Mouse (Mus musculus) large intestine, adult 2 months (tissue): ENCODE data around the gene Slc22a4. TPM values are rescaled to one million over a fixed set of nuclear protein-coding genes. Genes with fewer than 3 reads are reported as not detected.

Experiments
- DNase-seq: peaks from one replicate; pipeline ENCODE4 v3.0.0-alpha.2; 2012; ENCODE audit warnings: low read depth, low spot score
- WGBS: fragments of 180-500 bp; shearing (Covaris S2); methylation state at CpG from one replicate; pipeline ENCODE4 v1.1.7; 2018; 5-methylcytosine and 5-hydroxymethylcytosine counted together
- polyA plus RNA-seq: library from polyadenylated mRNA; depleted of rRNA; stranded (reverse); fragments of >200 nt; gene quantifications from 2 replicates; pipeline ENCODE4 v1.2.3, GENCODE M21; 2012; rRNA removed

The Slc22a4 gene
- 8.6 and 20.6 TPM in 2 replicates for polyA plus RNA-seq

DNA sequence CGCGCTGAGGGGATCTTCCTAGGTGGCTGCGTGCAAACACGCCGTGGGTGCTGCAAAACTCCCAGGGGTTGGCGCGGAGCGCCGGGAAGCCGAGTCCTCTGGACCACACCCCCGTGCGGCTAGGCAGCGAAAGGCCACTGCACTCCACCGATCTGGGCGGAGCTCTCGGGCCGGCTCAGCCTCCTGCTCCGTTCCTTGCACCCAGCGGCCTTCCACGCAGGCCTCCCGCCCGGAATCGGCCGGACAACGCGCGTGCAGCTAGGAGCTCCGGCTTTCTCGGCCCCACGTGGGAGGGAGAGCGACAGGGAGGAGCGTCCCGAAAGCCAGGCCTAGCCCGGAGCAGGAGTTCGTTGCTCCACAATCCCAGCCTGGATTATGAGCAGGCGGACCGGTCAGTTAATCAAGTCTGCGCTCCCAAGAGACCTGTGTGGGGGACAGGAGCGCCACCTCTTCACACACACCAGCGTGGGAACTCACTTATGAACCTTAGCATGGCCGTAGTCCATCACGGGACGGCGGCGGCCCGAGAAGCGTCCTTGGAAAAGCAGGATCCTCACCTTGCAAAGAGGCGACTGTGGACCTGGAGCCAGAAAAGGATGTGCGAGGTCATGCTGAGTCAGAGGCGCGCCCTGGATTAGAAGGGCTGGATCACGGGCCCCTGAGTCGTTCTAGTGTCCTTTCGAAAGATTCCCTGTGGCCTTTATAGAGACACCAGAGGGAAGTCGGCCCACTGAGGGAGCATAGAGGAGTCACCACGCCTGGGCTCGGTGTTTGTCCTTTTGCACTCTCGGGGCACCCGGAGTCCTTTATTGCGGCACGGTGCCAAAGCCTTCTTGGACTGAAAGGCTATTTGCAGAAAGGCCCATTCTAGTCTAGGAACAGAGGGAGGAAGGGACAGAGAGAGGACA, at the start of gene Slc22a4:
Gene Slc22a4 (minus strand): TSS at position 47 of the 908 bp plus-strand sequence.
- WGBS: 2% methylated on average over 61 of the region's 61 CpGs

DNA sequence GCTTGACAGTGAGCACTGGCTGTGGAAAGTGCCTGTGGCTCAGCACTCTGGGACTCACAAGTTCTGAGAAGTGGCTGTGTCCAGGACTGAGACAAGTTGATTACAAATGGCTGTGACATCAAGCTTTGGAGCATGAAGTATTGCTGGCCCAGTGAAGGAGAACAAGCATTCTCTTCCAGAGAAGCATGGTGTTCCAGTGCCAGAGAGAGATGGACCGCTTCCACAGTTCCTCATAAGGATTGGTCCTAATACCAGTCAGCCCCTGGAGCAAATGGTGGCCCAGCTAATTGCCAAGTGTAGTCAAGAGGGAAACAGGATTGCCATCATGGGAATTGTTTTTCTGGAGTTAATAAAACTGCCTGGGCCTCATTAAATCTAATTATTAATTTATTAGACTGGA, 48.2 kb upstream of the Slc22a4 start:
- DNase-seq: no peak
- WGBS: 93% methylated on average over 1 of the region's 1 CpGs

More for the DNA sequence above, at the start of gene Slc22a4:
- peak; percentile 47 for DNase-seq

- 85% methylated on average over 6 of the region's 6 CpGs for WGBS
- no peak for DNase-seq
Measured at GRCm38 (mm10) chr11:54075353-54075752, 47.5 kb upstream of the Slc22a4 start.

- WGBS: 36% methylated on average over 4 of the region's 4 CpGs
- DNase-seq: no peak
Measured at GRCm38 (mm10) chr11:54073291-54073690, 45.4 kb upstream of the Slc22a4 start.

- 56% methylated on average over 5 of the region's 5 CpGs for WGBS
- DNase-seq: no peak
Measured at GRCm38 (mm10) chr11:54071726-54072445, 44.0 kb upstream of the Slc22a4 start.

- 7% methylated on average over 60 of the region's 61 CpGs for WGBS
- DNase-seq: no peak
Measured at GRCm38 (mm10) chr11:54068520-54069371, 40.9 kb upstream of the Slc22a4 start, which contains the start of gene Pdlim4. Pdlim4 (minus strand) TSS chr11:54069014.

DNA sequence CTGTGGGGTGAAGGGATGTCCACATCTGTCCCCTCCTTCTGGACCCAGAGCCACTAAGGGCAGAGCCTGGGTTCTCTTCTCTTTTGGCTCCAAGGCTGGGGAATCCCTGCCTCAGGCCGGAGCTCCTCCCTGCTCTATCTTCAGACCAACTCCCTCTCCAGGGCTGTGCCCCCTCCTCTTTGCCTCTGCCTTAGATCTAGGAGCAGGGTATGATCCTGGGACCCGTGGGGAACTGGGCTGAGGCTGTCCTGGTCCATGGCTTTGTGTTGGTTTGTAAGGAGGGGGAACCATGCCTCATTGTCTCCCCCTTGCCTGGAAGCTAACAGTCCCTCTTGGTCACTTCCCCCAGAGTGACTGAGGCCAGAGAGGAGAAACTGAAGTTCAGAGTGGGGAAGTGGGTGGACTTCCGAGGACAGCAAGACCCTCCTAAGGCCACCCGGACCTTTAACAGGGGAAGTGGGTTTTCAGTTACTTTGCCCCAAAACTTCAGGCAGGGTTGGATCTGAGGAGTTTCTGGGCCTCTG, 40.2 kb upstream of the Slc22a4 start:
- 51% methylated on average over 4 of the region's 4 CpGs for WGBS
- no peak for DNase-seq

DNA sequence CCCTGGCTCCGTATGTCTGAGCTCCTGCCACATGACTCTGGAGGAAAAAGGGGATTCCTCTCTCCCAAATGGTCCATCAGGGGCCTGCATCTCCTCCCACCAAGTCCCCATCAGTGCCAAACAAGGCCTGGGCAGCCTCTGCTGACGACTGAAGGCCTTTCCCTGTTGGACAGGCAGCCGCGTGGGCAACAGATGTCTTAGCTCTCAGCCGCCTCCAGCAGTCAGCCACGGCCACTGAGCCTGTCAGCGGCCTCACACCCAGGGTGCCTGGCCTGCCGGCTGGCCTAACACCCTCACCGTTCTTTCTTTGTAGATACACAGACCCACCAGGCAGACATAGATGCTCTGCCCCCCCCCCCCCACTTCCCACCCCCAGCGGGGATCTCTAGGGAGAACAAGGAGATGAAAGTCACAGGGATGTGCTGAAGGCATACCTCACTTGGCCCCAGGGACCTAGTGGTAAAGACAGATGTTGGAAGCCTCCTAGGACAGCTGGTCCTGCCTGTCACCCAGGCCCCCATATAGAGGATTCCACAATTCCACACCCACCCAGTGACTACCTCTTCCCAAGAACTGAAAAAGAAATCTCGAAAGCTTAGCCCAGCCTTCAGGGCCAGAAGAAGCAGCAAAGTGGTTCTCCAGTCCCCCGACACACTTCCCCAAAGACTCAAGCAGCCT, 39.6 kb upstream of the Slc22a4 start:
- DNase-seq: no peak
- WGBS: 53% methylated on average over 12 of the region's 12 CpGs

- WGBS: 73% methylated on average over 5 of the region's 5 CpGs
- no peak for DNase-seq
Measured at GRCm38 (mm10) chr11:54066400-54066799, 38.5 kb upstream of the Slc22a4 start.

GRCm38 (mm10) chr11:54065915-54066178, 38.0 kb upstream of the Slc22a4 start:
- DNase-seq: no peak
- WGBS: 46% methylated on average over 4 of the region's 4 CpGs

DNA sequence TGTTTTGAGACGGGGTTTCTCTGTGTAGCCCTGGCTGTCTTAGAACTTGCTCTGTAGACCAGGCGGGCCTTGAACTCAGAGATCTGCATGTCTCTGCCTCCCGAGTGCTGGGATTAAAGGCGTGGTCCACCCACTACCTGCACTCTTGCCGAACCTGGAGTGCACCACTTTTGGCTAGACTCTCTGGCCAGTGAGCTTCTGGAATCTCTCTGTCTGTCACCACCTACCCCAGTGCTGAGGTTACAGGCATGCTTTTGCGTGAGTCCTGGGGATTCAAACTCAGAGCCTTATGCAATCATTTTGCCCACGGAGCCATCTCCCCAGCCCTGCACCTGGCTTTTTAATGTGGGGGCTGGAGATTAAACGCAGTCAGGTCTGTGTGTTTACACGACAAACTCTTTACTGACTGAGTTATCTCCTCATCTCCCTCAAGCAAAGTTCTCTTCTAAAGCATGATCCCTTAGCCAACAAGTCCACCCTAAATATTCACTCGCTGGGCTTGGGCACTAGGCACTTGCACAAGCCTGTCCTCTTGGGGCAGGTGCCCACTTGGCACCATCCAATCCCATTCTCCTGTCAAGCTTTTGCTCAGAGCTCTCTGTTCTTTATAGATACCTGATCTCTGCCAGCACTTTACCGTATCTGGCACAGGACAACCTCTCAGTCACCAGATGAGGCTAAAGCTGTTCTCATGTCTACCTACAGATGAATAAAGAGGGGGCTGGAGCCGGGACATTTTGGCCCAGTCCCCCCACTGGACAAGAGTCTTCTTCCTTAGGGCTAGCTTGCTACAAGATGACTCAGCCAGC, 37.4 kb upstream of the Slc22a4 start:
- DNase-seq: no peak
- WGBS: 65% methylated on average over 12 of the region's 12 CpGs

- WGBS: 90% methylated on average over 3 of the region's 3 CpGs
- DNase-seq: no peak
Measured at GRCm38 (mm10) chr11:54064412-54064978, 36.6 kb upstream of the Slc22a4 start.

DNA sequence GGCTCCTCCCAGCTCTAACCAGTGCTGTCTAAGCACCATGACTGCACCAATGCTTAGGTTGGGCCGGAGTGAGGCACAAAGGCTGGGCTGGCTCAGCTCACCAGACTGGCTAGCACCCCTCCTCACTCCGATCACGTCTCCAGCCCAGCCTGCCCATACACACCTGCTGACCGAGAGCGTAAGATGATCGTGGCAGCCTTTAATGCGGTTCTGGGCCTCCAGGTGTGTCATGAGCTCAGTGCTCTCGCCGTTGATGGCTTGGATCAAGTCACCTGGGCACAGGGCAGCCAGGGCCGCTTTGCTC, 35.5 kb upstream of the Slc22a4 start:
- 75% methylated on average over 10 of the region's 10 CpGs for WGBS

GRCm38 (mm10) chr11:54062753-54063471, 35.0 kb upstream of the Slc22a4 start:
- no peak for DNase-seq
- WGBS: 44% methylated on average over 9 of the region's 9 CpGs

More for the DNA sequence above, 35.5 kb upstream of the Slc22a4 start:
- no peak for DNase-seq

DNA sequence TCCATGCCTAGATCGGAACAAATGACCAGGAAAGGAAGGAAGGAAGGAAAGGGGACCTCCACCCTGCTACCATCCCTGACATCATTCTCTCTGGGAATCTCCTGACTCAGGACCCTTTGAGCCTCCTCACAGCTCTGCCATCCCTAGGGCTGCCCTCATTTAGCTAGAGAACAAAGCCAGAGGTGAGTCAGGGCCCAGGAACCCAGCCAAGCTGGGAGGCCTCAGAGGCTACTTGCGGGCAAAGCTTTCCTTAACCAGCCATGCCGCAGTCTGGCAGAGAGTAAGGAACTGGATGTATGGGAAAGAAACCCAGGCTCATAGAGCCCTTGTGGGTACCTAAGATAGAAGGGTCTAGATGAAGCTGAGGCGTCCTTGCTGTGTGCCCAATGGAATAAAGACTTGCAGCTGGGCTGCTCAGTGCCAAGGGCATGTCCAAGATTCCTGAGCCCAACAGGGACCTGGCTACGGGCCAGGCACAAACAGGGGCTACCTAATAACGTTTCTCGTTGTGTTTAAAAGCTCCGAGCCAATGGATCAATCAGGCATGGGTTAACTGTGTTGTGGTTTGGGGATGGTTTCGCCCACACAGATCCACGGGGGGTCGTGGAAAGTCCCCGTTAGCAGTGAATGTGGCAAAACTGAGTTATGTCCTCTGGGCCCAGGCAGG, 34.3 kb upstream of the Slc22a4 start:
- no peak for DNase-seq
- 46% methylated on average over 12 of the region's 12 CpGs for WGBS

DNA sequence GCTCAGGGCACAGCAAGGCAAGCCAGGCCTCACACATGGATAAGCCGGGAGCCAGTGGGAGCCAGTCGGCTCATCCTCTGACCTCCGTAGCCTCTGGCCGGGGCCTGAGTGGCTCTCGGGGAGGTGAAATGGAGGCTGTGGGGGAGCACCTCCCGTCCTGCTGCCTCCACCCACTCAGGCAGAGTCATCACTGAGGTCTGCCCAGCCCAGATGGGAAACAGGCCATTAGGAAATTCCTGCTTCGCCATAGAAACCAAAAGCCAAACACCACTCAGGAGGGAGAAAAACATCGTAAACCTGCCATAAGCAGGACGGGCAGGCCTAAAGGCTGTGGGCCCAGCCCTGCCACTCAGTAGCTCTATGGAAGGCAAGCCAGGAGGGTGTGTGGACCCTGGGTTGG, 32.4 kb upstream of the Slc22a4 start:
- peak; percentile 66 for DNase-seq

DNA sequence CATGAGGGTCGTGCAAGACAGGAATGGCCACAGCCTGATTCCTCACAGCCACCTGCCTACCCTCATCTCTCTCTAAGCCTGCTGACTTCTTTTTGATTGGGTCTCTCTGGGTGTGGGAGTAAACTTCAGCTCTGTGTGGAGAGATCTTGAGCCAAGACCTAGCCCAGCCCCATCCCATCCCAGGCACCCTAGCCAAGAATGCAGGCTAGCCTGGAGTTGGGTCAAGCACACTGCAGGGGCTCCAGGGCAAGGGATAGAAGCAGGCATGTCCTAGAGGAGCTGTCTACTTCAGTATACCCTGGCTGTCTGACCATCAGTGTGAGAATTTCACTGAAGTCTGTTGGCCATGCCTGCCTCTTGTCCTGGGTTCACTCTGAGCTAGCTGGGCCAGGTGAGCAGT, 31.6 kb upstream of the Slc22a4 start:
- DNase-seq: no peak
- WGBS: 48% methylated on average over 1 of the region's 1 CpGs

More for the DNA sequence above, 32.4 kb upstream of the Slc22a4 start:
- 9% methylated on average over 9 of the region's 9 CpGs for WGBS
